Mouse (Mus musculus): ENCODE measurements at regions not wholly inside any gene's neighbourhood (a gene's known extent, or its start where the extent isn't known, plus 50 kb on each side); places are given as distances from the start of the nearest gene placed in this dataset.

DNA sequence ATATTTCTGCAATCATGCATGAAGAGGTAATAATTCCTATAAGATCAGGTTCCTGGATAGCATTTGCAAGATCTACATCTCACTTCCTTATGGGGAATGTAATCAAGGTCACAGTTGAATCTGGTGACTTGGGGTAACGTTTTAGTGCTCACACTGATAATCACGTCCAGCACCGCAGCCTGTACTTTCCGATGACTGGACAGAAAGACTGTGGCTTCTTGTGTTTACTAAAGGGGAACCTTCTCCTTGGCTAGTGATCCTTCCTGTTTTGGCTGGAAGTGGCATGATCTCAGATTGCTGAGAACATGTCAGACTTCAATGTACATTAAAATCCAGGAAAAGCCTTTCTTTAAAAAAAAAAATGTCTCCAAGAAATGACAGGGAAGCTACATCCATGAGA is 126.4 kb upstream of the Ly86 start:
- peaks cover 49% of the 10 kb centered on the region for H3K4me1 ChIP-seq
- no peak overlapping the region for H3K4me3 ChIP-seq (replicated peaks)
- TF ChIP-seq FLI1 (IDR thresholded peaks at IDR 0.05; ENCODE audit: low read length) (no peak), GATA1 (IDR thresholded peaks at IDR 0.05; ENCODE audit: borderline replicate concordance, low read length) (no peak)
- H3K27me3 ChIP-seq (replicated peaks), result no peaks in the 10 kb centered on the region
- no peaks in the 10 kb centered on the region for H3K36me3 ChIP-seq (replicated peaks; ENCODE audit: low read length)
- H3K9me3 ChIP-seq, result no peaks in the 10 kb centered on the region

DNA sequence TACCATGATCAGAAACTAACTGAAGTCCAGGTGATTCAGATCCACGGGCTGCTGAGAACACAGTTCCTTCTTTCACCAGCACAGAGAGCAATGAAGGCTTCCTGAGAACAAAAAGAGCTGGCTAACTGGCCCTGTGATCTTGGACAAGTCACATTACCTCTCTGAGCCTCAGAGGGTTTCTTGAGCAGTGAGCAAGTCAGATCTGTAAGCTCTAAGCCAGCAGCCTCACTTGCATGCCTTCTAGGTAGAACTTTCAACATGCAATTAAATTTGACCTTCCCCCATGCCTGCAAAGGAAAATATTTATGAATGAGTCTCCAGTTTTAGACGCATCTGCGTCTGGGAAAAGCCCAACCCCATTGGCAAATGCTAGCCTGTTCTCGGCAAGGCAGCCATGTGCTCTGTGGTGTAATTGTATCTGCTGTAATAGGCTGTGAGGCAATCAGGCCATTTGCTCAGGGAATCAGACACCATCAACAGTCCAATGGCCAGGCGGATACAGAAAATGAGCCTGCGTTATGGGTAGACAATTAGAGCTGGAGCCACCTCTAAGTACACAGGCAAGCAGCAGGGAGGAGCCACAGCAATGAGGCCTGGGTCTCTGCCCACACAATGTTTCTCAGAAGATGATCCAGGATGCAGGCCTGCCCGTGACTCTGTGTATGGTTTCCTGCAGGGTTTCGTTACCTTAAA is 130.3 kb upstream of the Ly86 start:
- TF ChIP-seq FLI1 (IDR thresholded peaks at IDR 0.05; ENCODE audit: low read length) (no peak), GATA1 (IDR thresholded peaks at IDR 0.05; ENCODE audit: borderline replicate concordance, low read length) (no peak)
- no peaks in the 10 kb centered on the region for H3K36me3 ChIP-seq (replicated peaks; ENCODE audit: low read length)
- no peak overlapping the region for H3K4me3 ChIP-seq (replicated peaks)
- H3K4me1 ChIP-seq, result peaks cover 41% of the 10 kb centered on the region
- H3K9me3 ChIP-seq, result no peaks in the 10 kb centered on the region
- H3K27me3 ChIP-seq (replicated peaks), result no peaks in the 10 kb centered on the region

DNA sequence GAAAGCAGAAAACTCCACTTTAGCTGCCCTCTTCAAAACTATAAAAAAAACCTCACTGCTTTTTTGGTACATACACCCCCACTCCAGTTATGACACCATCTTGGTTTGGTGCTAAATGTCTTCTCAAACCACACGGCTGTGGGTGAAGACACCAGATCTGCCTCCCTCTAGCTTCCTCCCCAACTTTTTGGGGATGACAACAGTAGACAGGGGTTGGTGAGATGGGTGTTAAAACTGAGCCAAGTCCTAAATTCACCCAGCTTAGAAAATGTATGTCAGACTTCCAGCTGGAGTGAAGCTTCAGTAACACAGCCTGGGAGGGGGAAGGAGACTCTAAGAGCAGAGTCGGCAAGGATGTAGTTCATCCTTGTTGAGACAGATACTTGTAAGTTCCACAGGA is 147.1 kb upstream of the F13a1 start:
- Histone ChIP-seq H3K4me1 (0 out of 2 replicates have a peak, but pooled peaks cover 2% of the 10 kb centered on the region), H3K4me3 (replicated peaks) (no peak overlapping the region), H3K36me3 (replicated peaks; ENCODE audit: low read length) (peaks cover 4% of the 10 kb centered on the region), H3K27me3 (replicated peaks) (no peaks in the 10 kb centered on the region), H3K9me3 (peaks cover 12% of the 10 kb centered on the region)
- no peak for TF ChIP-seq GATA1 (IDR thresholded peaks at IDR 0.05; ENCODE audit: borderline replicate concordance, low read length)
- TF ChIP-seq FLI1 (IDR thresholded peaks at IDR 0.05; ENCODE audit: low read length), result no peak

DNA sequence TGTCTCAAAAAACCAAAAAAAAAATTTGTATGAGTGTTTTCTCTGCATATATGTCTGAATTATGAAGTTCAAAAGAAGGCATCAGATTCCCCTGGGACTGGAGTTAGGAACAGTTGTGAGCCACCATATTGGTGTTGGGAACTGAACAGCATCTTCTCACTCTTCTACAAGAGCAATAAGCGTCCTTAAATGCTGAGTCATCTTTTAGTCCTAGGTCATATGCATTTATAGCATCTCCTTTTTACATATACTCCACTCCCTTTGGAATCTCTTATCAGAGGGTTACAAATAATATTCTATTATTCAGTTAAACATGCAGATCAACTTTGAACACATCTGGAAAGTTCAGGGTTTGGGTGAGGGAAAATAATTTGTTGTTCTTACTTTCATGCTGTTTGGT is 145.8 kb upstream of the F13a1 start:
- Histone ChIP-seq H3K4me1 (0 out of 2 replicates have a peak, but pooled peaks cover 2% of the 10 kb centered on the region), H3K9me3 (peaks cover 7% of the 10 kb centered on the region; the same call in 1 of the 2 replicates), H3K36me3 (replicated peaks; ENCODE audit: low read length) (peaks cover 4% of the 10 kb centered on the region), H3K4me3 (replicated peaks) (no peak overlapping the region), H3K27me3 (replicated peaks) (no peaks in the 10 kb centered on the region)
- TF ChIP-seq FLI1 (IDR thresholded peaks at IDR 0.05; ENCODE audit: low read length) (no peak), GATA1 (IDR thresholded peaks at IDR 0.05; ENCODE audit: borderline replicate concordance, low read length) (no peak)

DNA sequence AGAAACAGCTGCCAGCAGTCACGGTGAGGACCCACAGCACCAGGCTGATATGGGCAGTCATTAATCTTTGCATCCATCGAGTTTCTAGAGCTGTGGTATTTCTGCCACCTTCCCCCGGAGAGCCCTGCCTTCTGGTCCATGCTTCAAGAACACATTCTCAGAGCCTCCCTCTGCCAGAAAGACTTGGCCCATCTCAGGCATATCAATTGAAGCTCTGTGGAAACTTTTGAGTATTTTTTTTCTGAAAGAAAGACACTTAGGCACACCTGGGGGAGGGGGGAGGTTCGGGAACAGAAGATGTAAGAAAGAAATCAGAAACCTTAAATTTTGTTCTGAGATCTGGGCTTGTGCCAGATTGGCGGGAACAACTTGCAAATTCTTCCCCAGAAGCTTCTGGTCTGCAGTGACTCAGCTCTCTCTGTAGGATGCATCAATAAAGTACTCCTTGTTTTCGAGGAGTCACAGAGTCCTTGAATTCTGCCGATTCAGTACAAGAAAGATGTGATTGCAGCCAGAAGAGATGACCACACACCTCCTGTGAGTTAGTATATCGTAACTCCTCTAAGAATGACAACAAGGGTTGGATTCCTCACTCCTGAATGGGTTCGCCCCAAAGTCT is 131.2 kb upstream of the F13a1 start:
- peaks cover 3% of the 10 kb centered on the region for H3K36me3 ChIP-seq (replicated peaks; ENCODE audit: low read length)
- TF ChIP-seq GATA1 (IDR thresholded peaks at IDR 0.05; ENCODE audit: borderline replicate concordance, low read length), result no peak
- no peak for TF ChIP-seq FLI1 (IDR thresholded peaks at IDR 0.05; ENCODE audit: low read length)

DNA sequence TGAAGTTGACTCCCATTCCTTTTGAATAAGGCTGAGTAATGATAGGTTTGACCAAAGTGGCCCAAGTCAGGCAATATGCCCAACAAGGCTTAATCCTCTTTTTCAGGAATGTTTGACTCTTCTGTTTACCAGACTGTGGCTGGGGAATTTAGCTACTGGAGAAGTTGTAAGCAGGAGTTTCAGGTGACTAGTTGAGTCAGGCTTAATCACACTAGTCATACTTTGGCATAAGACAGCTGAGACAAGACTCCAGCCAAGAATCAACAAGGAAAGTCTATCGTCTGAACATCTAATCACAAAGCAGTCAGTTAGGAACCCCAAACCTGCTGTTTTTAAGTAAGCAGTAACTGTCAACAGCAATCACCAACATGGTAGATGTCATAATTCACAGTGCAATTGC is 126.5 kb upstream of the F13a1 start:
- no peaks in the 10 kb centered on the region for H3K27me3 ChIP-seq (replicated peaks)
- H3K4me1 ChIP-seq, result peaks cover 7% of the 10 kb centered on the region
- H3K9me3 ChIP-seq, result peaks cover 9% of the 10 kb centered on the region
- H3K36me3 ChIP-seq (replicated peaks; ENCODE audit: low read length), result peaks cover 3% of the 10 kb centered on the region
- TF ChIP-seq GATA1 (IDR thresholded peaks at IDR 0.05; ENCODE audit: borderline replicate concordance, low read length), result no peak
- TF ChIP-seq FLI1 (IDR thresholded peaks at IDR 0.05; ENCODE audit: low read length), result no peak
- H3K4me3 ChIP-seq (replicated peaks), result no peak overlapping the region

More for the DNA sequence above, 131.2 kb upstream of the F13a1 start:
- H3K27me3 ChIP-seq (replicated peaks), result no peaks in the 10 kb centered on the region
- H3K9me3 ChIP-seq, result peaks cover 9% of the 10 kb centered on the region
- peaks cover 8% of the 10 kb centered on the region for H3K4me1 ChIP-seq
- no peak overlapping the region for H3K4me3 ChIP-seq (replicated peaks)

DNA sequence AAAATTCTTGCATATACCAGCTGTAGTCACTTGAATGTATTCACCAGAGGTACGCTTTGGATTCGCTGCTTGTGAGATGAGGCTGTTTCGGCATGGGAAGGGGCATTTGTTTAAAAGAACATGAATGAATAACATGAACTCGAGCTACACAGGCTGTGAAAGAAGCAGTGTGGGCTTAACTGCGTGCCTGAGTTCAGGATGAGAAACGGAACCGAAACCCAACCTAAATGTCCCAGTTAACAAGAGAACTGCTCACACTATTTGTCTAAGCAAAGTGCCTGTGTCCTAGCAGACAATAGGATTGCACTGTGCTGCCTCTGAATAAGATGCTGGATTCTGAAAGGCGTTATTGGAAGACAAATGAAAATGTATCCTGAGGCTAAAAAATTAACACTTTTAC is 126.0 kb upstream of the F13a1 start:
- Histone ChIP-seq H3K4me1 (peaks cover 1% of the 10 kb centered on the region), H3K9me3 (peaks cover 9% of the 10 kb centered on the region), H3K27me3 (replicated peaks) (no peaks in the 10 kb centered on the region), H3K36me3 (replicated peaks; ENCODE audit: low read length) (peaks cover 3% of the 10 kb centered on the region), H3K4me3 (replicated peaks) (no peak overlapping the region)
- TF ChIP-seq FLI1 (IDR thresholded peaks at IDR 0.05; ENCODE audit: low read length) (no peak), GATA1 (IDR thresholded peaks at IDR 0.05; ENCODE audit: borderline replicate concordance, low read length) (no peak)

DNA sequence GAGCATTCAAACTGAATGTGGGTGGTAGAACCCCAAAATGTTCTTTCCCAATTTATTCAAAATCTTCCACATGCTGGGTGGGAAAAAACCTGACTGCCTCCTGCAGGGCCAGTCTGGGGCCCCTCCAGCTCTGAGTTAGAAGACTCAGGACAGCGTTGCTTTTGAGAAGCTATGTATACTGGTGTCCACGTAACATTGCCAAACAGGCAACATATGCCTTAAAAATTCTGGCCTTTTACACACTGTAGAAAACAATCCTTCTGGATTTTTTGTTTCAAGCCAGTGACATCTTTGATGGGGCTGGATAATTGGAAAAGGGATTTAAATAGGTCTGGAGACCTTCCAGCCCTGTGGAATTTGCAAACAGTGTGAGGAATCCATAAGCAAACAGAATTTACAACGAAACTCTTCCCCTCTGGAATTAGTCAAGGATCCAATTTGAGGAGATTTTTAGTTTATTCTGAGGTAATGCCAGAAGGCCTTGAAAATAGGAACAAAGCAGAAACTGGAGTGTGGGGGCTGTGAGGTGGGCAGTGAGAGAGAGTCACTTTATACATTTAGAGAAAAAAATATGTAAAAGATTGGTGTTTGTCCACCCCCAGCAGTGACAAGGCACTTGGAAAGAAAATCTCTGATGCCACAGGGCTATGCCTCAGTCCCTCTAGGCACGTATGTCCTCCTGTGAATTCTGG is 108.9 kb upstream of the F13a1 start:
- Histone ChIP-seq H3K27me3 (replicated peaks) (no peaks in the 10 kb centered on the region), H3K36me3 (replicated peaks; ENCODE audit: low read length) (no peaks in the 10 kb centered on the region), H3K4me1 (peaks cover 48% of the 10 kb centered on the region), H3K4me3 (replicated peaks) (no peak overlapping the region), H3K9me3 (no peaks in the 10 kb centered on the region)
- TF ChIP-seq FLI1 (IDR thresholded peaks at IDR 0.05; ENCODE audit: low read length) (no peak), GATA1 (IDR thresholded peaks at IDR 0.05; ENCODE audit: borderline replicate concordance, low read length) (no peak)

DNA sequence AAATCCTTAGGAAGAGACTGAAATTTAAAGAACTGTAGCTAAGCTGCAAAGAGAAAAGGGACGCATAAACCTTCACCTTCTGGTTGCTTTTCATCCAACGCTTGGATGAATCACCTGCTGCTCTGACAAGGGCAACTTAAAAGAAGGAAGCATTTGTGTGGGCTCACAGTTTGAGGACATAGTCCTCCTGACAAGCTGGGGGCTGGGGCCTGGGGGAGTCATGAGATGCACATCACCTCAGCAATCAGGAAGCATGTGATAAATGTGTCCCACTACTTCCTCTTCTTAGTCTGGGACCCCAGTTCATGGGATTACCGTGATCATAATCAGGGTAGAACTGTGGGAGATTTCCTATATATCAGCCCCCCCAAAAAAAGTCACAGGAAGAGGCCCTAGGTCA is 107.8 kb upstream of the F13a1 start:
- Histone ChIP-seq H3K36me3 (replicated peaks; ENCODE audit: low read length) (no peaks in the 10 kb centered on the region), H3K9me3 (no peaks in the 10 kb centered on the region), H3K27me3 (replicated peaks) (no peaks in the 10 kb centered on the region), H3K4me3 (replicated peaks) (no peak overlapping the region), H3K4me1 (peaks cover 38% of the 10 kb centered on the region)
- TF ChIP-seq GATA1 (IDR thresholded peaks at IDR 0.05; ENCODE audit: borderline replicate concordance, low read length), result no peak
- TF ChIP-seq FLI1 (IDR thresholded peaks at IDR 0.05; ENCODE audit: low read length), result no peak

Data from megakaryocyte, embryonic 14.5 days (primary cell).